Mouse (Mus musculus) cerebellum, adult 18-20 months (tissue): ENCODE measurements at regions not wholly inside any gene's neighbourhood (a gene's known extent, or its start where the extent isn't known, plus 50 kb on each side); places are given as distances from the start of the nearest gene placed in this dataset.

Source experiments
- DNase-seq, 2 experiments: peaks; one replicate each; pipeline ENCODE4 v3.0.0; 2021

GRCm38 (mm10) chr12:25320262-25320767, 223.4 kb upstream of the Id2 start:
- DNase-seq, result no peak

GRCm38 (mm10) chr12:25319846-25320245, 222.9 kb upstream of the Id2 start:
- no peak for DNase-seq

GRCm38 (mm10) chr12:25318072-25318671, 221.2 kb upstream of the Id2 start:
- no peak for DNase-seq

- DNase-seq, result no peak
Measured at GRCm38 (mm10) chr12:25315969-25316368, 219.0 kb upstream of the Id2 start.

GRCm38 (mm10) chr12:25313212-25313611, 216.3 kb upstream of the Id2 start:
- no peak for DNase-seq

GRCm38 (mm10) chr12:25312390-25312789, 215.4 kb upstream of the Id2 start:
- DNase-seq, result no peak

GRCm38 (mm10) chr12:25311728-25312127, 214.8 kb upstream of the Id2 start:
- DNase-seq, result no peak

GRCm38 (mm10) chr12:25310293-25310946, 213.5 kb upstream of the Id2 start:
- no peak for DNase-seq

GRCm38 (mm10) chr12:25309234-25309633, 212.3 kb upstream of the Id2 start:
- DNase-seq, result no peak

- no peak for DNase-seq
Measured at GRCm38 (mm10) chr12:25305764-25306653, 209.1 kb upstream of the Id2 start.

GRCm38 (mm10) chr12:25304820-25305511, 208.0 kb upstream of the Id2 start:
- DNase-seq, result no peak

GRCm38 (mm10) chr12:25303500-25304050, 206.6 kb upstream of the Id2 start:
- DNase-seq, result no peak

- no peak for DNase-seq
Measured at GRCm38 (mm10) chr12:25300804-25301390, 204.0 kb upstream of the Id2 start.

GRCm38 (mm10) chr12:25299603-25300471, 202.9 kb upstream of the Id2 start:
- no peak for DNase-seq

- DNase-seq, result no peak
Measured at GRCm38 (mm10) chr12:25298766-25299165, 201.8 kb upstream of the Id2 start.

GRCm38 (mm10) chr12:25297960-25298359, 201.0 kb upstream of the Id2 start:
- no peak for DNase-seq

- no peak for DNase-seq
Measured at GRCm38 (mm10) chr12:25296648-25297047, 199.7 kb upstream of the Id2 start.

- no peak for DNase-seq
Measured at GRCm38 (mm10) chr12:25294179-25295025, 197.5 kb upstream of the Id2 start.

- DNase-seq, result no peak
Measured at GRCm38 (mm10) chr12:25293470-25294178, 196.7 kb upstream of the Id2 start.

- no peak for DNase-seq
Measured at GRCm38 (mm10) chr12:25289381-25289780, 192.4 kb upstream of the Id2 start.
